Mouse (Mus musculus) monocyte, adult 2 months (primary cell): ENCODE data around the gene Fras1.

ENCODE experiments used
- DNase-seq, 2 experiments: peaks; one replicate each; pipeline ENCODE4 v3.0.0; 2022; ENCODE audit warnings: low spot score in 2 of 2, low read depth in 1 of 2

Fras1 gene

GRCm38 (mm10) chr5:96402555-96402954, 28.8 kb downstream of the Fras1 start:
- no peak for DNase-seq

DNA sequence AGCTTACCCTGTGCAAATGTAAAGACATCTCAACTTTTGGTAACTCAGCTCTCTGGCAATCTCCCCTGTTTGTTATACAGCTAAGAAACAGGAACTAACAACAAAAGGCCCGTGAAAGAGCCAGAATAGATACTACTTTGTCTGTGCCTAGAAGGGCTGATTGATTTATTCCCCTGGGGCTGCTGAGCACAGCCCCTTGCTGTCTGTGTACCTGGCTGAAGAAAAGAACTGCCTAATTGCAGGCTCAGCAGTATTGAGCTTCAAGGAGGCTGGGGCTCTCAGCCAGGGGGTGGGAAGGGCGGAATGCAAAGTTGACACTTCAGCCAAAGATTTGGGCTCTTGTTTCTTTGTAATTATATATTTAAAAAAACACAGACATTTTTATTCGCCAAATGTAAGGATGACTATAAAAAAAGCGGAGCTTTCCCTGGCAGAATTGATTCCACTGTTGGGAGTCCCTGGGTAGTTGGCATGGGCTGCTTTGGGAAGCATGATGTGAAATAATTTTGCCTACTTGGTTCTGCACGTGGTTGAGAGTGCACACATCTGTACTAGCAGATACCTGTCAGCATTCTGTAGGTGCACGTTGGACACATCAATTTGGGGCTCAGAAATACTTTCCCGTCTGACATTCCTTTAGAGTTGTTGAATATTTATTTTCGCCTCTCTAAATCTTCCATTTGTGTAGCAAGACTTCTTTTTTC, 31.5 kb downstream of the Fras1 start:
- no peak for DNase-seq

DNA sequence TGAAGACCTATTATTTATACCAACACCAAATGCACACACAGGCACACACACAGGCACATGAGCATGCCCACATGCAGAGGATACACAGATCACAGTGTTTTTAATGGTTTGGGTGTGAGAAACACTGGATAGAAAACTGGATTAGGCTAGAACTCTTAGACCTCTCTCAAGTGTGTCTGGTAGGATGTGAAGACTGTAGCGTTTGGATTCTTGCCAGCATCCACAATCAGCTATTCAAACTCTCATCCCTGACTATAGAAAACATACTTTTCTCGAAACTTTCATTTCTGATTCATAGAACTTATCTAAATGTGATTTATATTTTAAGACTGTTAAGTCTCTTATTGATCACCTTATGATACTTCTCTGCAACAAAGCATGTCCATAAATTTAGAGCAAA, 34.5 kb downstream of the Fras1 start:
- DNase-seq = no peak

DNA sequence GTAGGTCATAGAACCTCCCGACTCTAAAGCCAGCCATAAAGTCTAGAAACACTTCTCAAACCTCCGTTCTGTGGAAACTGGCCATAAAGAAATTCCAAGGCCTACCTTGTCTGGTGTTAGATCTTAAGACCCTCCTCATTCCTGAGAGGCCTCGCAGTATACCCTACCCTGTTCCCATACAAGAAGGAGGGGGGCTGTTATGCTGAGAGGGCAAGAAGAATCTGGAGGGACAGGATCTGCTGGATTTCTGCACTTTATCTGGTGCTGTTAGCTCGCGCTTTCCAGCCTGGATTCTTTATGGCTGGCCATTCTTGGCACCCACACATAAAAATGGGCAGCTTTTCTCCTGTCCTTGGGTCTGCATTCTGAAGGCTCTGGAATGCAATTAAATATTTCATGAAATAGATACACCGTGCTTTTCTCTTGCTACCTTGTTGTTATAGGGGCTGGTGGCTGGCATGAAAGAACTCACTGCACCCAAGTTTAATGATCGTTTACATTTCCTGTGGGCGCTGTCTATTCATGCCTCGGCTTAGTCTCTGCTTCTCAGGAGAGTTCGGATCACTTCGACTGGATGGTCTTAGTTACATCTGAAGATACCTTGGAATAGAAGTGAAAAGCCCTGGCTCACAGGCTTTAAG, 39.1 kb downstream of the Fras1 start:
- DNase-seq = no peak

DNA sequence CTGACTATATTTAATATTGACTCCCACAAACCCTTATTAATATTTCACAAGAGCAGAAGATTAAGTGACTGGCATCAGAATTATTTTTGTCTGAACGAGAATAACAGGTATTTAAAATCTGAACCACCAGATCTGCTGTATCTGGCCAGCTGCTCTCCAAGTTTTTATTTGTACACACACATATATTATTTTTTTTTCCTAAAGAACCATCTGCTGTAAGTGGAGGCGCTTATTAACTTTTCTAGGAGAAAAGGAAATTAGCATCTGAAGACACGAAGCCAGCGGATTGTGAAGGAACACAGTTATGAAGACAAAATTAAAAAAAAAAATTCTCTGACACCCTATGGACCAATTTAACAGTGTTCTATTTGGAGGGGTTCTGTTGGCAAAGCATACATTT, 43.4 kb downstream of the Fras1 start:
- DNase-seq = no peak

GRCm38 (mm10) chr5:96421550-96421949, 47.8 kb downstream of the Fras1 start:
- no peak for DNase-seq

- DNase-seq = no peak
Observed at GRCm38 (mm10) chr5:96422716-96423115, 49.0 kb downstream of the Fras1 start.

GRCm38 (mm10) chr5:96425391-96425790, 51.6 kb downstream of the Fras1 start:
- no peak for DNase-seq

- DNase-seq = no peak
Observed at GRCm38 (mm10) chr5:96429532-96430141, 55.9 kb downstream of the Fras1 start.

- DNase-seq = no peak
Observed at GRCm38 (mm10) chr5:96437870-96438269, 64.1 kb downstream of the Fras1 start.

GRCm38 (mm10) chr5:96439811-96440210, 66.1 kb downstream of the Fras1 start:
- no peak for DNase-seq

DNA sequence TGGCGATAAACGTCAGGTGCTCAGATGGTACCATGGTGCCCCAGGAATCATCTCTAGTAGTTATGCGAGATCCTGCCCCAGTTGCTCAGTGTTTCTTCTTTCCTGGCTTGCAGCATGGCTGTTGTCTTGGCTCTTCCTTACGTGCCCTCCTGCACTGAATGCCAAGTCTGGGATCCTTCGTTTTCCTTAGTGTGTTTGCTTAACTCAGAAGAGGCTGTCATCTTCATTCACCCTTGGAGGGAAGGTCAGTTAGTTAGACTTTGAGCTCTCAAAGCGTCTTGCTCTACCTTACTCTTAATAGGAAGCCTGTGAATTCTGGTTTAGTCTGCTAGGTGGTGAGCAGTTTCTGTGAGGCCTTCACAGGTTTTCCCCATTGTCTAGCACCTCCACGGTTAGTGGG, 73.7 kb downstream of the Fras1 start:
- DNase-seq = no peak

DNA sequence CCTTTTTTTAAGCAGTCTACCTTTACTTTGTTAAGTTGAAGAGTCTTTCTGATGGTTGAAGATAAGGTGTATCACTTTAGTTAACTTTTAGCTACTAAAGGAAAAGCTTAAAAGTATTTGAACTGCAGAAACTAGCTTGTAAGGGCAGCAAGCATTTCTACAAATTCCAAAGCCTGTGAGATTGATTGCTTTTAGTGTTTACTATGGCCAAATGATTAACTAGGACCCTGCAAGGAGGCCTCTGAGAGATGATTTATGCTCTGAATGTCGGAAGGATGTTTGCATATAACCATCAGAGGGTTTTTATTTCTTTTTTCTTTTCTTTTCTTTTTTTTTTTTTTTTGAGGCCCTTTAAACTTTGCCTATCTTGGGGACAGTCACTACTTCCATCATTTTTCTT, 78.3 kb downstream of the Fras1 start:
- no peak for DNase-seq

DNA sequence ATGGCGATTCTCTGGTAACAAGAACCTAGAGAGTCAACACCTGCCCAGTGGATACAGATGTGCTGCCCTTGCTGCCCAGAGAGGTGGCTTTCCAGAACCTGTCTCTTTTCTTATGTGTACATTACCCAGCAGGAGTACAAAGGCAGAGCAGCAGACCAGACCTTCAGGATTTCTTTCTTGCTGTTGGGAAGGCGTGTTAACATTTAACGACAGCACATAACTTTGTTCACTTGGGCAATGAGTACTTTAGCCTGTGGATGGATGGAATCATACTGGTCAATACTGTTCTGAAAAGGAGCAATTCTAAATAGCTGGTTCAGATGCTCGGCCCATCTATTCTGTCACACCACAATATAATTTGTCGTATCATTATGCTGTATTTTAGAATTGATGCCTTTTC, 79.6 kb downstream of the Fras1 start:
- DNase-seq = no peak

DNA sequence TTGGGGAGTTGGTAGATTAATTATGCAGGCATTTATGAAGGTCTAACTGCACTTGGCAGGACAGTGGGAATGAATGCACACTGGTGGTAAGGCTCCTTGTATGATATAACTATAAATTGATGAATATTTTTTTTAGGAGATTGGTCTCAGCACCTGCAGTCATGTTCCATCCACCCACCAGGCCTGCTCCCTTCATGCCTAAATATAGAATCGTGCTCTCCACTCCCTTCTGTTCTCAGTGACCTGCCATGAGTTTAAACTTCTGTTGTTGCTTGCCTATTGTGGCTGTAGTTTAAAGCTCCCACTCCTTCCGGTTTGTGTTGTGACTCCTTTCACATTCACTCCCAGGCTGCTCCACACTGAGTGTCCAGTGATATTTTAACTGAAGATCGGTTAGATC, 80.7 kb downstream of the Fras1 start:
- no peak for DNase-seq

- no peak for DNase-seq
Observed at GRCm38 (mm10) chr5:96455241-96455640, 81.5 kb downstream of the Fras1 start.

GRCm38 (mm10) chr5:96457436-96457958, 83.7 kb downstream of the Fras1 start:
- DNase-seq = no peak

GRCm38 (mm10) chr5:96459605-96460004, 85.8 kb downstream of the Fras1 start:
- DNase-seq = no peak

GRCm38 (mm10) chr5:96462197-96462596, 88.4 kb downstream of the Fras1 start:
- no peak for DNase-seq

GRCm38 (mm10) chr5:96466461-96466860, 92.7 kb downstream of the Fras1 start:
- no peak for DNase-seq

- no peak for DNase-seq
Observed at GRCm38 (mm10) chr5:96471995-96472394, 98.2 kb downstream of the Fras1 start.

DNA sequence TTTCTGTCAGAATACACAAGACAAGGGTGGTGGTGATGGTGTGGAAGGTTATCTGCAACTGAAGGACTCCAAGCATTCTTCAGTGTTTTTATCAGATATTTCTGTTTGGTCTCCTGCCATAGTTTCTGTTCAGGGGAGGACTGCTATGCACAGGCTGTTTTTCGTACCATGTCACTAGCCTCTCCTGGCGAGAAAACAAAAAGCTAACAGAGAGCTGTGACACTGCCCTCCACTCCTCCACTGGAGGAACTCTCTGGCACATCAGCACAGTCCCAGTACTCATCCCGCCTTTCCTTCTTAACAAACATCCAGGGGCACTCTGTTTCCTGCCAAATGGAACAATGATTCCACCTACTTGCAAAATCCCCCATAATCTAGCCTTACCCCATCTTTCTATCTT, 101.7 kb downstream of the Fras1 start:
- DNase-seq = no peak
